Mouse (Mus musculus): ENCODE data around the gene Plcb1. TPM values are rescaled to one million over a fixed set of nuclear protein-coding genes. Genes with fewer than 3 reads are reported as not detected.

Gene Plcb1
- polyA plus RNA-seq, 1 experiment, result 6.4 TPM

DNA sequence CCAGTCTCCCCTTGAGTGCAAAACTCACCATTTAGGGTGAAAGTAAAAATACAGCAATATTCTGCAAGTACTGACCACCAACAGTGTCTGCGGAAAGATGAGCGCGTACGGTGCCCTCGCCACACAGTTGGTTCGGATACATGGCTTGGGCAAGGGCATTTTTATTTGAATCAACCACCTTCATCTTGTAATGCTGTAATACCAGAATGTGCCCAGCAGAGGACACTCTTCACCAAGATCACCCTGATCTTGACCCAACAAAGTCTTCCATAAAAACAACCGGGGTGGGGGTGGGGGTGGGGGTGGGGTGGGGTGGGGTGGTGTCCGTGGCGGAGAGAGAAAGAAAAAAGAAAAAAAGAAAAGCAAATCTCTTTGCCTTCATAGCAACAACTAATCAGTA, 602.1 kb downstream of the Plcb1 start:
- no peak for TF ChIP-seq POLR2A (IDR thresholded peaks at IDR 0.05; ENCODE audit: low read depth, low read length)
- TF ChIP-seq CTCF (IDR thresholded peaks at IDR 0.05; ENCODE audit: borderline replicate concordance, insufficient read depth, low read length), result no peak
- no peaks in the 10 kb centered on the region; the same call in 1 of the 2 replicates for H3K4me1 ChIP-seq (ENCODE audit: control insufficient read depth, insufficient read depth, low read length)
- H3K27ac ChIP-seq (ENCODE audit: insufficient read depth, low read length), result no peak overlapping the region
- H3K4me3 ChIP-seq (ENCODE audit: insufficient read depth, low read length), result no peak overlapping the region

DNA sequence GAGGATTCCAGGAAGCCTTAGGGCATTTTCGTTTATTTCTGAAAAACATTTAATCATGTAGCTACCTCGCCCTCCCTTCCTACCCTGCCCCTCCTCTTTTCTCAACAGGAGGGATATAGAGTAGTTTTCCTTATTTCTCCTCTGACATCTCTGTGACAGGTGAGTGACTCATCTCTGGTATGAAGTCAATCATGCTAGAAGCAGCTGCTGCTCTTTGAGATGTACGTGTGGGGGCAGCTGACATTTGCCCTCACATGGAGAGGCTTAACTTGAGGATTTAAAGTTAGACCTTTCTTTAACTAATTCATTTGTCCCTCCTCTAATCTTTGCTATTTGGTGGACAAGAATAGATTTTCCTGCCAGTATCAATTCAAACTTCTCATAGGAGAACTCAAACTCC, 608.8 kb downstream of the Plcb1 start:
- TF ChIP-seq CTCF (IDR thresholded peaks at IDR 0.05; ENCODE audit: borderline replicate concordance, insufficient read depth, low read length) (no peak), POLR2A (IDR thresholded peaks at IDR 0.05; ENCODE audit: low read depth, low read length) (no peak)
- Histone ChIP-seq H3K27ac (ENCODE audit: insufficient read depth, low read length) (no peak overlapping the region), H3K4me3 (ENCODE audit: insufficient read depth, low read length) (no peak overlapping the region), H3K4me1 (ENCODE audit: control insufficient read depth, insufficient read depth, low read length) (no peaks in the 10 kb centered on the region)

DNA sequence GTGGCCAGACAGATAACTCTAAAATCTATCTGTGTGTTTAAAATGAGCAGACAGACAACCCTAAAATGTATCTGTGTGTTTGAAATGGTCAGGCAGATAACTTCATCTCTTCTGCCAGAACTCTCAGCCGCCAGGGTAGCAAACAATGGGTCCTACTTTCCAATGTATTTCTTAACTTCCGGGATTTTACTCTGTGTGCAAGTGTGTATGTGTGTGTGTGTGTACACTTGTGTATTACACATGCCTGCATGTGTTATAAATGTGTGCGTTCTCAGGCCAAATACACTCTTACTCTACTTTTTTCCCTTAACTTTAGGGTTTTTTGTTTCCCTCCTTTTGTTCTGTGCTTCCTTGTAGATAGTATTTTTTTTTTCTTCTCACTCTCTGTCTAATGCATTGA, 610.5 kb downstream of the Plcb1 start:
- Histone ChIP-seq H3K4me3 (ENCODE audit: insufficient read depth, low read length) (no peak overlapping the region), H3K27ac (ENCODE audit: insufficient read depth, low read length) (no peak overlapping the region), H3K4me1 (ENCODE audit: control insufficient read depth, insufficient read depth, low read length) (no peaks in the 10 kb centered on the region)
- TF ChIP-seq CTCF (IDR thresholded peaks at IDR 0.05; ENCODE audit: borderline replicate concordance, insufficient read depth, low read length), result no peak
- TF ChIP-seq POLR2A (IDR thresholded peaks at IDR 0.05; ENCODE audit: low read depth, low read length), result no peak

DNA sequence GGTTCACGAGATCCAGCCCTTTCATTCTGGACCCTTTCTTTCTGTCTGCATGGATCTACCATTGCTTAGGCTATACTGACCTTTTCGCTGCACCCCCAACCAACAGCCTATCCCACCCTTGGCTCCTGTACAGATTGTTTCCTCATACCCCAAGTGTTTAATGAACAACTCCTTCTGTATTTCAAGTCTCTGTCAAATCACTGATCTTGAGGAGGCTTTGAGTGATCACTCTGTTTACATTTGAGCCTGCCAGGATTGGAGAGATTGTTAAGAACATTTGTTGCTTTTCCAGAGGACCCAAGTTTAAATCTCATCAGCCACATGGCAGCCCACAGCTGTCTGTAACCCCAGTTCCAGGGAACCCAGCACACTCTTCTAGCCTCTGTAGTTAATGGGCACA, 612.1 kb downstream of the Plcb1 start:
- Histone ChIP-seq H3K4me3 (ENCODE audit: insufficient read depth, low read length) (no peak overlapping the region), H3K27ac (ENCODE audit: insufficient read depth, low read length) (no peak overlapping the region), H3K4me1 (ENCODE audit: control insufficient read depth, insufficient read depth, low read length) (no peaks in the 10 kb centered on the region)
- no peak for TF ChIP-seq POLR2A (IDR thresholded peaks at IDR 0.05; ENCODE audit: low read depth, low read length)
- no peak for TF ChIP-seq CTCF (IDR thresholded peaks at IDR 0.05; ENCODE audit: borderline replicate concordance, insufficient read depth, low read length)

DNA sequence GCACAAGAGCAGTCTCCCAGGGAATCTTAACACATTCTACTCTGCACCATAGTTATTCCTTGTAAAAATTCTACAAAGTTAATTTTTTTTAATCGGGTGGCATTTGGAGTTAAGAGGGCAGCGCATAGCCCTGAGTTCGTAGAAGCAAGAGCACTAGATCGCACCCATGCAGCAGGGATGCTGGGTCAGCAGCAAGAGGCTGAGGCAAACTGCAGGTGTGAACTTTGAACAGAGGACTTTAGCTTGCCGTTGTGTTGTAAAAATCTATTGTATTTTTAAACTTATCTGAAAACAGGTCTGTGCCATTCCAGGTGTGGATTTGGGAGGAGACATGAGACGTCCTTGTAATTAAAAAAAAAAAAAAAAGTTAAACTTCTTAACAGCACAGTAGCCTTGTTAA, 613.9 kb downstream of the Plcb1 start:
- TF ChIP-seq CTCF (IDR thresholded peaks at IDR 0.05; ENCODE audit: borderline replicate concordance, insufficient read depth, low read length) (no peak), POLR2A (IDR thresholded peaks at IDR 0.05; ENCODE audit: low read depth, low read length) (no peak)
- H3K27ac ChIP-seq (ENCODE audit: insufficient read depth, low read length), result no peak overlapping the region
- H3K4me3 ChIP-seq (ENCODE audit: insufficient read depth, low read length), result no peak overlapping the region
- H3K4me1 ChIP-seq (ENCODE audit: control insufficient read depth, insufficient read depth, low read length), result no peaks in the 10 kb centered on the region

DNA sequence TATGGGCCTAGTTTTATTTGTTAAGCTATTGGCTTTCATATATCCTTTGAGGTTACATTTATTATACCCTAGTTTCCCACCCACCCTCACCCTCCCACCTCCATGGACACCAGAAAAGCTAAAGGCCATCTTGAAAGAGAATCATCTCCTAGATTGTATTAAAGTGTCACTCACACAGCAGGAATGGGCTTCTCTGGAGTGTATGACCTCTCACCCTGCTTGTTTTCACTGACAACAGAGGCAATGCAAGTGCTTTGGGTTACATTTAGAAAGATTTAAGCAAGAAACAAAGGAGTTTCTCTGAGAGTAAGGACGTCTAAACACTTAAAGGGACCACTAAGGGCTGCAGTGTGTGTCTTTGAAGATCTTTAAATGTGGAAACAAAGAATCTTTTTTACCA, 617.0 kb downstream of the Plcb1 start:
- H3K4me3 ChIP-seq (ENCODE audit: insufficient read depth, low read length), result no peak overlapping the region
- TF ChIP-seq POLR2A (IDR thresholded peaks at IDR 0.05; ENCODE audit: low read depth, low read length) (no peak), CTCF (IDR thresholded peaks at IDR 0.05; ENCODE audit: borderline replicate concordance, insufficient read depth, low read length) (no peak)
- no peak overlapping the region for H3K27ac ChIP-seq (ENCODE audit: insufficient read depth, low read length)
- no peaks in the 10 kb centered on the region for H3K4me1 ChIP-seq (ENCODE audit: control insufficient read depth, insufficient read depth, low read length)

DNA sequence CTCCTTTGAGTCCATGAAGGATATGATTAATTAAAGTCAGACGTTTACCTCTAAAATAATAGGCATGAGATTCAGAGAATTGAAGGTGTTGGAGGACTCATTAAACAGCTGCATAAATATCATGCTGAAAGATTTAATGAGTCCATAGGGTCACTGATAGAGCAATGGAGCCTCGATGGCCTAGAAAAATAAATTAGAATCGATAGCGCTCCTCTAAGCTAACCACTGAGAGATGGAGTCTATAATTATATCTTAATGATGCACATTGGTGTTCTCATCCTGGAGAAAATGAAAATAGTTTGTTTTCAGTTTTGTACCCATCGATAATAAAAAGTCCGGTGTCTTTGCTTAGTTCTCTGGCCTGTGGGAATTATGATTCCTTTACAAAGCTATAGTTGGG, 617.5 kb downstream of the Plcb1 start:
- TF ChIP-seq CTCF (IDR thresholded peaks at IDR 0.05; ENCODE audit: borderline replicate concordance, insufficient read depth, low read length) (no peak), POLR2A (IDR thresholded peaks at IDR 0.05; ENCODE audit: low read depth, low read length) (no peak)
- Histone ChIP-seq H3K4me1 (ENCODE audit: control insufficient read depth, insufficient read depth, low read length) (no peaks in the 10 kb centered on the region), H3K27ac (ENCODE audit: insufficient read depth, low read length) (no peak overlapping the region), H3K4me3 (ENCODE audit: insufficient read depth, low read length) (no peak overlapping the region)

DNA sequence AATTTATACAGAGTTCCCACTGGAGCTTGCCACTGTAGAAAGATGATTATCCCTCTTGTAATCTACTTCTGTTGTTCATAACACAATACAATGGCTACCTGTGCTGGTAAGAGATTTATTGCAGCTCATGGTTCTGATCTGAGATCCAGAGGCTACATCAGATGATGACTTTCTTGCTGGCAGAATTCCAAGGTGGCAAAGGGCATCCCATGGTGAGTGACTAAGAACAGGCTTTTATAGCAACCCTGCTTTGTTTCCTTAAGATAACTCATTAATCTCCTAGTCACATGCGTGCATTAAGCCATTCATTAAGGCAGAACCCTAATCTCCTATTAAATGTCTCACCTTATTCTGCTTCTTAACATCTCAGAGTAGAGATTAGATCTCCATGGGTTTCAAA, 618.2 kb downstream of the Plcb1 start:
- Histone ChIP-seq H3K4me1 (ENCODE audit: control insufficient read depth, insufficient read depth, low read length) (no peaks in the 10 kb centered on the region), H3K27ac (ENCODE audit: insufficient read depth, low read length) (no peak overlapping the region), H3K4me3 (ENCODE audit: insufficient read depth, low read length) (no peak overlapping the region)
- TF ChIP-seq CTCF (IDR thresholded peaks at IDR 0.05; ENCODE audit: borderline replicate concordance, insufficient read depth, low read length) (no peak), POLR2A (IDR thresholded peaks at IDR 0.05; ENCODE audit: low read depth, low read length) (no peak)

DNA sequence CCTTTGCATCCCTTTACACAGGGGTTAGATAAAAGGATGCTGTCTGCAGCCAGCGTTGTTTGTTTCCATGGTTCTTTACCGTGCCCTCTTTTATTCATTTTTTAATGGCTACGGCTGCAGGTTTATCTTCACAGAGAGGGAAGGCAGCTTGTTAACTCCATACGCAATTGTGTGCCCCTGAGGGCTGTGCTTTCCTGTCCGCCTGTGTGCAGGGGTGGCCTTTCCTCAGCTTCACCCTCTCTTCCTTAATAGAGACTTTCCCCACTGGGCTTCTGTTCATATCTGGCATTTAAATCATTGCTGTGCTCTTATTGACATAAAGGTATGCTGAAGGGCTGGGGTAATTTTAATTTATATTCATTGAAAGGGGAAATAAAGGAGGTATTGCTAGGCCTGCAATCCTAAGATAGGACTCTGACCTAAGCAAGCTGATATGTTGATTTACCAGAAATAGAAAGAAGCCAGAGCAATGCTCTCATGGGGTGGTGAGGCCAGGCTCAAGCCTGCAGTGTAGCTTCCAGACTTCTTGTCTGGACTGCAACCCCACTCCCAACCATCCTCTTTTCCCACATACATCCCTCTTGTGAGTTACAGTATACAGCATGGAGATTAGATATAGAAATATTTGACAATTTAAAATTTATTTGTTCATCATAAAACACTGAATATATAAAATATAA, 623.7 kb downstream of the Plcb1 start:
- TF ChIP-seq POLR2A (IDR thresholded peaks at IDR 0.05; ENCODE audit: low read depth, low read length) (no peak), CTCF (IDR thresholded peaks at IDR 0.05; ENCODE audit: borderline replicate concordance, insufficient read depth, low read length) (no peak)
- no peak overlapping the region for H3K4me3 ChIP-seq (ENCODE audit: insufficient read depth, low read length)

DNA sequence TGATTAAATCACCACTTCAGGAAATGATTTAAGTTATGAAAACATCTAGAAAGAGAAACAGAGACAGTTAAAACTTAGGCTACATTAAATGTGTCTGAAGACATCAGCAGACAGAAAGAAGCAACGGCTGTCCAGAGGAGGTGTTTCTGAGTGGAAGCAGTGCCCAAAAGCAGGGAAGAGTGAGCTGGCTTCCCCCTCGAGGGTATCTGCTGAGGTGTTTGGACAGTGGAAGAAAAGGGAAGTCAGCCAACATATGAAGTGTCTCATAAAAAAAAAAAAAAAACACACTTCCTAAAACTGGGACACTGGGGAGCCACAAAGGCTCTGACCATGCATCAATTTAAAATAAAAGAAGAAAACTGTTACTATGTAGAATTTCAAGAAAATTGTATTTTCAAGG, 625.8 kb downstream of the Plcb1 start:
- no peaks in the 10 kb centered on the region for H3K4me1 ChIP-seq (ENCODE audit: control insufficient read depth, insufficient read depth, low read length)
- TF ChIP-seq CTCF (IDR thresholded peaks at IDR 0.05; ENCODE audit: borderline replicate concordance, insufficient read depth, low read length), result no peak
- no peak for TF ChIP-seq POLR2A (IDR thresholded peaks at IDR 0.05; ENCODE audit: low read depth, low read length)
- H3K27ac ChIP-seq (ENCODE audit: insufficient read depth, low read length), result no peak overlapping the region
- no peak overlapping the region for H3K4me3 ChIP-seq (ENCODE audit: insufficient read depth, low read length)

More for the DNA sequence above, 623.7 kb downstream of the Plcb1 start:
- no peak overlapping the region for H3K27ac ChIP-seq (ENCODE audit: insufficient read depth, low read length)
- no peaks in the 10 kb centered on the region for H3K4me1 ChIP-seq (ENCODE audit: control insufficient read depth, insufficient read depth, low read length)
